Mouse (Mus musculus): ENCODE measurements around the gene Magi1. TPM values are rescaled to one million over a fixed set of nuclear protein-coding genes. Genes with fewer than 3 reads are reported as not detected.

Magi1 gene
- polyA plus RNA-seq, 1 experiment from 2014 or later: 9.8 TPM

DNA sequence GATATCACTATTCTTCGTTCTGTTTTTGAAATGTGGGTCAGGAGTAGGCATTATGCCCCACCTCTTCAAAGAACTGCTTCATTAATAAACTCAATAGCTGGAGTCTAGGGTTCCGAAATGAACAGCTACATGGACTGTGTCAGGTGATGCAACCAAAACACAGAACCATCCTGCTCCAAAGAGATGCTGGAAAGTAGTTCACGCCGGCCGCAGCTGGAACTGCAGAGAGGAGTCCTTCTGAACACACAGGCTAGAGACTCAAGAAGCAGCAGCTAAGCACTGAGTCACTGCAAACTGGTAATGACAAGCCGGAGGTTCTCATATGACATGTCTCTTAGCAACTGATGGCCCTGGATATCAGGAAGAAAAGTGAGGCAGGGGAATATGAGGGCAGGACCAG lies 57.5 kb downstream of the Magi1 start:
- no peak overlapping the region for H3K4me2 ChIP-seq
- 61% methylated on average over 6 of the region's 6 CpGs for WGBS

DNA sequence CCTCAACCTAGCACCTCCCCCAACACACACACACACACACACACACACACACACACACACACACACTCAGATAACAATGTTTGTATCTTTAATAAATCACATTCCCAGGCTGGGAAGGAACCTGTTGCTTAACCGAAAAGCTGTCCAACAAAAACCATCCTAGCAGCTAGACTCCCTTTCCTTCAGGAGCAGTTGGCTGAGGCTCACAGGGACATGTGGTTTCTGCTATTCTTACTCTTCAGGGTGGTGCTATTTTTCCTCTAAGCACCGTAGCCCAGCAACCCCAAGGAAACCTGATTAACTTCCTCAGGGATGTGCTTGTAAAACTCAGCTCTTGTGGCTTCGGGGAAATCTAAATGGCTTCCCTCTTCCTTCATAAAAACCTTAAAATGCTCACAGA lies 57.9 kb downstream of the Magi1 start:
- ATAC-seq (ENCODE audit: insufficient read depth, low FRiP score, low read depth): no peak
- H3K4me3 ChIP-seq (replicated peaks): no peak overlapping the region
- no peaks in the 10 kb centered on the region for H3K27me3 ChIP-seq (replicated peaks)
- H3K9me3 ChIP-seq: no peaks in the 10 kb centered on the region
- no peaks in the 10 kb centered on the region for H3K36me3 ChIP-seq
- 21% methylated on average over 3 of the region's 3 CpGs for WGBS
- H3K9ac ChIP-seq: no peak overlapping the region
- peaks cover 32% of the 10 kb centered on the region for H3K4me1 ChIP-seq
- peak overlapping the region; percentile 35; the same call in 1 of the 2 replicates for H3K27ac ChIP-seq
- H3K4me2 ChIP-seq: no peak overlapping the region

More for the DNA sequence above, 57.5 kb downstream of the Magi1 start:
- H3K27ac ChIP-seq: no peak overlapping the region
- no peaks in the 10 kb centered on the region for H3K36me3 ChIP-seq
- no peaks in the 10 kb centered on the region for H3K9me3 ChIP-seq
- H3K4me3 ChIP-seq (replicated peaks): no peak overlapping the region
- H3K9ac ChIP-seq: no peak overlapping the region
- H3K4me1 ChIP-seq: peaks cover 32% of the 10 kb centered on the region
- ATAC-seq (ENCODE audit: insufficient read depth, low FRiP score, low read depth): no peak
- no peaks in the 10 kb centered on the region for H3K27me3 ChIP-seq (replicated peaks)

DNA sequence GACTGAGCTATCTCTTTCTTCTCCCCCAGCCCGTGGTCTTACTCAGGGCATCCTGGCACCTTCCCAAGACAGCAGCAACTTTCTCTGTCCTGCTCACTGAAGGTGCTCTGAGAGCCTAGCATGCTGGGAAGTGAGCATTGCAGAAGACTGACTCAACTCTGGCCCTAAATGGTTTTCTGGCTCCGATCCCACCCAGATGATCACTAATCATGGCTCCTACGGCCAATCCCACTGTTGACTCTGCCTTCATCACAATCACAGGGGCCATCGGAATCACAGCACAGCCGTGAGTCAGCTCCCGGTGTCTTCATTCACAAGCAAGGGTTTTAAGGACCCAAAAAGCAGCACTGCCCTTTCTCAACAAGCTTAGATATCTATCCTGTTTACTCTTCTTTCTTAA lies 58.6 kb downstream of the Magi1 start:
- no peak overlapping the region for H3K4me3 ChIP-seq (replicated peaks)

DNA sequence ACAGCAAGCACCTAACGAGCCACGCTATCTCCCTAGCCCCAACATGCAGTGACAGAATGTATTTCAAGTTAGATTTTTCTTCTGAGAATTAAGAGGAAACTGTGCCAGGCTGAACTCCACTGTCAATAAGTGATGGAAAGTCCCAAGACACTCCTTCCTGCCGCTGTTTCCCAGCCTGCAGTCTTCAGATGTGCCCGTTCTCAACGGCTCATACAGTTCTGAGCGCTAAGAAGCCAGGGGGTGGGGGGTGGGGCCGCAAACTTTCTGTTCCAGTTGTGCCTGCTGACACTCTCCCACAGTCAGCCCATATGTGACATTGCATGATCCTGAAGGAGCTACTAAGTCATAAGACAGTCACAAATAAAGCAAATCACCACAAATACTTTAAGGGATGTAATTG lies 61.5 kb downstream of the Magi1 start:
- Histone ChIP-seq H3K27ac (no peak overlapping the region), H3K27me3 (replicated peaks) (no peaks in the 10 kb centered on the region), H3K4me2 (no peak overlapping the region), H3K4me3 (replicated peaks) (no peak overlapping the region), H3K36me3 (no peaks in the 10 kb centered on the region), H3K9ac (no peak overlapping the region), H3K9me3 (no peaks in the 10 kb centered on the region), H3K4me1 (peaks cover 35% of the 10 kb centered on the region)
- 49% methylated on average over 7 of the region's 7 CpGs for WGBS
- no peak for ATAC-seq (ENCODE audit: insufficient read depth, low FRiP score, low read depth)

More for the DNA sequence above, 58.6 kb downstream of the Magi1 start:
- Histone ChIP-seq H3K27ac (peak overlapping the region; percentile 35; the same call in 1 of the 2 replicates), H3K9ac (no peak overlapping the region), H3K27me3 (replicated peaks) (no peaks in the 10 kb centered on the region), H3K4me1 (peaks cover 32% of the 10 kb centered on the region), H3K4me2 (peak overlapping the region; percentile 21), H3K36me3 (no peaks in the 10 kb centered on the region), H3K9me3 (no peaks in the 10 kb centered on the region)
- no peak for ATAC-seq (ENCODE audit: insufficient read depth, low FRiP score, low read depth)
- WGBS: 36% methylated on average over 6 of the region's 6 CpGs

GRCm38 (mm10) chr6:94221750-94222149 lies 62.0 kb downstream of the Magi1 start:
- Histone ChIP-seq H3K36me3 (no peaks in the 10 kb centered on the region), H3K9me3 (no peaks in the 10 kb centered on the region), H3K4me1 (peaks cover 35% of the 10 kb centered on the region), H3K4me2 (no peak overlapping the region), H3K4me3 (replicated peaks) (no peak overlapping the region), H3K27ac (no peak overlapping the region), H3K27me3 (replicated peaks) (no peaks in the 10 kb centered on the region), H3K9ac (no peak overlapping the region)
- no peak for ATAC-seq (ENCODE audit: insufficient read depth, low FRiP score, low read depth)
- WGBS: 78% methylated on average over 6 of the region's 6 CpGs

GRCm38 (mm10) chr6:94218076-94218475 lies 65.6 kb downstream of the Magi1 start:
- WGBS: 60% methylated on average over 4 of the region's 4 CpGs
- ATAC-seq (ENCODE audit: insufficient read depth, low FRiP score, low read depth): no peak

DNA sequence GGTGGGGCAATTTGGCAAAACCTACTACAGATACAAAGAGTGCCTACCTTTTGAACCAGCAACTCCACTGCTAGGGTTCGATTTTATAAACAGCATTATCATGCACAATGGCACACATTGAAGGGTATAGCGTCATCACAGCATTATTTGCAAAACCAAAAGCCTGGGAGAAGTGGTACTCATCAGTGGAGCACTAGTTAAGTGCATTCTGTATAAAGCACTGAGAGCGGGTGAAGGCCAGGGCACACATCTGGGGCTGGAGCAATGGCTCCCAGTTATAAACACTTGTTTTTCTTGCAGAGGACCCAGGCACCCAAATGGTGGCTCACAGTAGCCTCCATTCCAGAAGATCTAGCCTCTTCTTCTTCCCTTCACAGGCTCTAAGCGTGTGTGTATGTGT lies 67.9 kb downstream of the Magi1 start:
- H3K4me2 ChIP-seq: no peak overlapping the region
- no peaks in the 10 kb centered on the region for H3K27me3 ChIP-seq (replicated peaks)
- no peaks in the 10 kb centered on the region for H3K9me3 ChIP-seq
- H3K9ac ChIP-seq: no peak overlapping the region
- no peak overlapping the region for H3K4me3 ChIP-seq (replicated peaks)
- no peaks in the 10 kb centered on the region for H3K36me3 ChIP-seq
- 0 out of 2 replicates have a peak, but pooled peaks cover 10% of the 10 kb centered on the region for H3K4me1 ChIP-seq
- no peak for ATAC-seq (ENCODE audit: insufficient read depth, low FRiP score, low read depth)
- no peak overlapping the region for H3K27ac ChIP-seq
- WGBS: 87% methylated on average over 4 of the region's 4 CpGs

More at GRCm38 (mm10) chr6:94218076-94218475, 65.6 kb downstream of the Magi1 start:
- Histone ChIP-seq H3K4me2 (no peak overlapping the region), H3K36me3 (no peaks in the 10 kb centered on the region), H3K27ac (0 out of 2 replicates have a peak overlapping the region, but pooled peaks have one; percentile 21), H3K9me3 (no peaks in the 10 kb centered on the region), H3K9ac (no peak overlapping the region), H3K4me3 (replicated peaks) (no peak overlapping the region), H3K27me3 (replicated peaks) (no peaks in the 10 kb centered on the region), H3K4me1 (0 out of 2 replicates have a peak, but pooled peaks cover 14% of the 10 kb centered on the region)

DNA sequence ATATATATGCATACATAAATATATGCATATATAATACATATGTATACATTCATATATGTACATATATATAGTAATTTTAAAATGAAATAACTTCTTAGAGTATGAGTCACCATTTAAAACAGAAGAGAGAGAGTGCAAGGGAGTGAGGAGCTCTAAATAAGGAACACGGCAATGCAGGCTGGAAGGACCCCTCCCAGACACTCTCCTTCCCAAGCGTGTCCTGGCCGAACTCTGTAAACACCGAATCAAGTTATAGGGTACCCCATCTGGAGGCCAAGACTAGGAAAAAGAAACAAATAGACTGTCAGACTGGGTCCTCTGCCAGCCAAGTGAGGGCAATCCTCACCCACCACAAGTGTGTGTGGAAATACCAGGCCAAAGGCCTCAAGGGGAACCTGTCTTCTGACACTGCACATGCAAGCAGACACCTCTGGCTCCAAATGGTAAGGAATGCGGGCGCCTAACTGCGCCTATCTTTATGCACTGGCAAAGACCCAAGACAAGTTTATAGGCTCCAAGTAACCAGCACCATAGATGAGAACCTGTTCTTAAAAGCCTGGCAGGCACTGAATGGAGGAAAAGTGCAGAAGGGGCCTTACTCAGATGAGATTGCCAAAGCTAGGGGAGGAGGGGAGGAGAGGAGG lies 68.7 kb downstream of the Magi1 start:
- H3K4me1 ChIP-seq: 0 out of 2 replicates have a peak, but pooled peaks cover 10% of the 10 kb centered on the region
- 78% methylated on average over 7 of the region's 7 CpGs for WGBS
- H3K36me3 ChIP-seq: no peaks in the 10 kb centered on the region
- H3K4me3 ChIP-seq (replicated peaks): no peak overlapping the region
- peak overlapping the region; percentile 13; the same call in 1 of the 2 replicates for H3K27ac ChIP-seq
- no peaks in the 10 kb centered on the region for H3K27me3 ChIP-seq (replicated peaks)
- H3K9ac ChIP-seq: no peak overlapping the region
- H3K9me3 ChIP-seq: no peaks in the 10 kb centered on the region
- H3K4me2 ChIP-seq: no peak overlapping the region
- no peak for ATAC-seq (ENCODE audit: insufficient read depth, low FRiP score, low read depth)

GRCm38 (mm10) chr6:94205926-94206325 lies 77.8 kb downstream of the Magi1 start:
- no peaks in the 10 kb centered on the region for H3K36me3 ChIP-seq
- 60% methylated on average over 5 of the region's 5 CpGs for WGBS

GRCm38 (mm10) chr6:94203642-94204145 lies 80.0 kb downstream of the Magi1 start:
- Histone ChIP-seq H3K9ac (no peak overlapping the region), H3K36me3 (no peaks in the 10 kb centered on the region), H3K4me3 (replicated peaks) (no peak overlapping the region), H3K9me3 (no peaks in the 10 kb centered on the region), H3K4me1 (peaks cover 3% of the 10 kb centered on the region; the same call in 1 of the 2 replicates), H3K4me2 (peak overlapping the region; percentile 27), H3K27me3 (replicated peaks) (no peaks in the 10 kb centered on the region), H3K27ac (peak overlapping the region; percentile 92)
- WGBS: 29% methylated on average over 5 of the region's 5 CpGs
- peak; percentile 87 for ATAC-seq (ENCODE audit: insufficient read depth, low FRiP score, low read depth)

More at GRCm38 (mm10) chr6:94205926-94206325, 77.8 kb downstream of the Magi1 start:
- Histone ChIP-seq H3K4me2 (no peak overlapping the region), H3K4me3 (replicated peaks) (no peak overlapping the region), H3K9ac (no peak overlapping the region), H3K27ac (peak overlapping the region; percentile 26; the same call in 1 of the 2 replicates), H3K9me3 (no peaks in the 10 kb centered on the region), H3K27me3 (replicated peaks) (no peaks in the 10 kb centered on the region), H3K4me1 (peaks cover 3% of the 10 kb centered on the region; the same call in 1 of the 2 replicates)
- no peak for ATAC-seq (ENCODE audit: insufficient read depth, low FRiP score, low read depth)

DNA sequence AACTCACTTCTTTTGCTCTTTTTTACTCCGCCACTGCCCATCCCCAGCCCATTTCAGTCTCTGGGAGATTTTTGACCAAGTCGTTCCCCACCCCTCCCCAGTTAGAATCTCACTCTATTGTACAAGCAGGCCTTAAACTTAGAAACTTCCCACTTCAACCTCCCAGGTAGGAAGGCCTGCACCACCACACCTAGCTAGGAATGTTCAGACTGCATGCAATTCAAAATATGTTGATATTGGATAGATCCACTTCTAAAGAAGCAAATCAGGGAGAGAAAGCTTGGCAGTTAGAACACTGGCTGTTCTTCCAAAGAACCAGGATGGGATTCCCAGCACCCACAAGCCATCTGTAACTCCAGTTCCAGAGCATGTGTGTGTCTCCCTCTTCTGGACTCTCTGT lies 81.8 kb downstream of the Magi1 start:
- Histone ChIP-seq H3K4me2 (no peak overlapping the region), H3K4me1 (peaks cover 3% of the 10 kb centered on the region; the same call in 1 of the 2 replicates), H3K36me3 (no peaks in the 10 kb centered on the region), H3K27me3 (replicated peaks) (no peaks in the 10 kb centered on the region), H3K9me3 (no peaks in the 10 kb centered on the region), H3K9ac (no peak overlapping the region), H3K27ac (peak overlapping the region; percentile 52; the same call in 1 of the 2 replicates), H3K4me3 (replicated peaks) (no peak overlapping the region)
- ATAC-seq (ENCODE audit: insufficient read depth, low FRiP score, low read depth): no peak
- 98% methylated on average over 2 of the region's 2 CpGs for WGBS

- Histone ChIP-seq H3K4me3 (replicated peaks) (no peak overlapping the region), H3K9ac (no peak overlapping the region), H3K27ac (no peak overlapping the region), H3K4me1 (peaks cover 3% of the 10 kb centered on the region; the same call in 1 of the 2 replicates), H3K9me3 (no peaks in the 10 kb centered on the region), H3K36me3 (no peaks in the 10 kb centered on the region), H3K4me2 (no peak overlapping the region), H3K27me3 (replicated peaks) (no peaks in the 10 kb centered on the region)
- WGBS: 36% methylated on average over 3 of the region's 3 CpGs
- ATAC-seq (ENCODE audit: insufficient read depth, low FRiP score, low read depth): no peak
Observed at GRCm38 (mm10) chr6:94200910-94201309, 82.8 kb downstream of the Magi1 start.
